Mouse (Mus musculus) forebrain, embryonic 15.5 days (tissue): ENCODE results near the gene Gm10337. TPM values are rescaled to one million over a fixed set of nuclear protein-coding genes. Genes with fewer than 3 reads are reported as not detected.
A peak's percentile ranks its signal among the peaks of the same experiment; 100 is the strongest.

Experiments
- ATAC-seq: fragments of 200-750 bp; cut with Nextera tagmentation; replicated peaks from 2 replicates; pipeline ENCODE4 v1.8.0; 2017; ENCODE audit warnings: mild to moderate bottlenecking, moderate TSS enrichment, moderate library complexity
- H3K27ac ChIP-seq: fragments of 300-500 bp; sonication (generic); replicated peaks from 2 replicates; pipeline ENCODE4 v1.5.1; 2015; ENCODE audit warnings: mild to moderate bottlenecking, inconsistent platforms
- H3K27me3 ChIP-seq: fragments of 300-500 bp; sonication (generic); 2 replicates; pipeline ENCODE4 v1.6.1; 2015; ENCODE audit warnings: inconsistent platforms
- H3K36me3 ChIP-seq: fragments of 300-500 bp; sonication (generic); 2 replicates; pipeline ENCODE4 v1.6.1; 2015; ENCODE audit warnings: mild to moderate bottlenecking, inconsistent platforms
- H3K4me1 ChIP-seq: fragments of 300-500 bp; sonication (generic); 2 replicates; pipeline ENCODE4 v1.6.1; 2015; ENCODE audit warnings: inconsistent platforms
- H3K4me2 ChIP-seq: fragments of 300-500 bp; sonication (generic); replicated peaks from 2 replicates; pipeline ENCODE4 v1.6.1; 2015; ENCODE audit warnings: mild to moderate bottlenecking, inconsistent platforms
- H3K4me3 ChIP-seq: fragments of 300-500 bp; sonication (generic); 2 replicates; pipeline ENCODE4 v1.5.1; 2015; ENCODE audit warnings: mild to moderate bottlenecking, inconsistent platforms
- H3K9ac ChIP-seq: fragments of 300-500 bp; sonication (generic); replicated peaks from 2 replicates; pipeline ENCODE4 v1.6.1; 2015; ENCODE audit warnings: mild to moderate bottlenecking, inconsistent platforms
- H3K9me3 ChIP-seq: fragments of 300-500 bp; sonication (generic); 2 replicates; pipeline ENCODE4 v1.6.1; 2016; ENCODE audit warnings: inconsistent platforms
- WGBS: fragments of 180-500 bp; shearing (Covaris S2); methylation state at CpG from one replicate; pipeline ENCODE4 v1.1.7; 2015; ENCODE audit warnings: mixed read lengths; 5-methylcytosine and 5-hydroxymethylcytosine counted together
- polyA plus RNA-seq: library from polyadenylated mRNA; unstranded; fragments of >200 nt; fragmentation: Nextera tagmentation; extraction: Ambion mirVana; gene quantifications from 2 replicates; pipeline ENCODE4 v1.2.1, GENCODE M21; 2015

Gene Gm10337
- polyA plus RNA-seq, 1 experiment from 2014 or later, result 6.0 TPM

- no peaks in the 10 kb centered on the region for H3K27me3 ChIP-seq
- H3K9ac ChIP-seq, result peak overlapping the region; percentile 65; the same call in 1 of the 2 replicates
- 16% methylated on average over 6 of the region's 6 CpGs for WGBS
- H3K4me2 ChIP-seq, result peak overlapping the region; percentile 86
- ATAC-seq, result no peak
- H3K36me3 ChIP-seq, result peaks cover 4% of the 10 kb centered on the region; the same call in 1 of the 2 replicates
- peak overlapping the region; percentile 90 for H3K27ac ChIP-seq
- peaks cover 66% of the 10 kb centered on the region for H3K4me1 ChIP-seq
- H3K9me3 ChIP-seq, result no peaks in the 10 kb centered on the region
- peak overlapping the region; percentile 79 for H3K4me3 ChIP-seq
Measured at GRCm38 (mm10) chr15:102511285-102511833, 7.8 kb downstream of the Gm10337 start.

GRCm38 (mm10) chr15:102512010-102512409 lies 8.5 kb downstream of the Gm10337 start:
- Histone ChIP-seq H3K4me3 (no peak overlapping the region), H3K27me3 (no peaks in the 10 kb centered on the region), H3K9me3 (no peaks in the 10 kb centered on the region), H3K36me3 (peaks cover 4% of the 10 kb centered on the region; the same call in 1 of the 2 replicates), H3K4me1 (peaks cover 66% of the 10 kb centered on the region), H3K9ac (peak overlapping the region; percentile 23; the same call in 1 of the 2 replicates), H3K27ac (peak overlapping the region; percentile 90), H3K4me2 (no peak overlapping the region)
- no peak for ATAC-seq
- 35% methylated on average over 5 of the region's 5 CpGs for WGBS

GRCm38 (mm10) chr15:102512471-102512870 lies 8.9 kb downstream of the Gm10337 start:
- Histone ChIP-seq H3K4me2 (no peak overlapping the region), H3K9me3 (no peaks in the 10 kb centered on the region), H3K4me1 (peaks cover 66% of the 10 kb centered on the region)

GRCm38 (mm10) chr15:102513004-102513403 lies 9.5 kb downstream of the Gm10337 start:
- no peak for ATAC-seq
- H3K9ac ChIP-seq, result no peak overlapping the region
- peaks cover 66% of the 10 kb centered on the region for H3K4me1 ChIP-seq
- no peak overlapping the region for H3K27ac ChIP-seq
- H3K4me3 ChIP-seq, result no peak overlapping the region
- H3K27me3 ChIP-seq, result no peaks in the 10 kb centered on the region
- peaks cover 2% of the 10 kb centered on the region; the same call in 1 of the 2 replicates for H3K36me3 ChIP-seq
- H3K4me2 ChIP-seq, result no peak overlapping the region
- 80% methylated on average over 3 of the region's 3 CpGs for WGBS
- H3K9me3 ChIP-seq, result no peaks in the 10 kb centered on the region

More at GRCm38 (mm10) chr15:102512471-102512870, 8.9 kb downstream of the Gm10337 start:
- H3K27me3 ChIP-seq, result no peaks in the 10 kb centered on the region
- no peak overlapping the region for H3K27ac ChIP-seq
- H3K4me3 ChIP-seq, result no peak overlapping the region
- no peak overlapping the region for H3K9ac ChIP-seq
- no peak for ATAC-seq
- H3K36me3 ChIP-seq, result peaks cover 3% of the 10 kb centered on the region; the same call in 1 of the 2 replicates

- Histone ChIP-seq H3K4me2 (peak overlapping the region; percentile 85), H3K36me3 (no peaks in the 10 kb centered on the region), H3K27ac (no peak overlapping the region), H3K4me1 (peaks cover 65% of the 10 kb centered on the region), H3K27me3 (no peaks in the 10 kb centered on the region), H3K4me3 (peak overlapping the region; percentile 76), H3K9me3 (no peaks in the 10 kb centered on the region), H3K9ac (no peak overlapping the region)
- ATAC-seq, result no peak
- WGBS, result 78% methylated on average over 2 of the region's 2 CpGs
Measured at GRCm38 (mm10) chr15:102515261-102515660, 11.7 kb downstream of the Gm10337 start.

- H3K4me1 ChIP-seq, result peaks cover 61% of the 10 kb centered on the region
- no peak for ATAC-seq
- no peaks in the 10 kb centered on the region for H3K9me3 ChIP-seq
- 0 out of 2 replicates have a peak, but pooled peaks cover 1% of the 10 kb centered on the region for H3K36me3 ChIP-seq
- no peaks in the 10 kb centered on the region for H3K27me3 ChIP-seq
- H3K9ac ChIP-seq, result peak overlapping the region; percentile 84
- peak overlapping the region; percentile 85 for H3K4me2 ChIP-seq
- WGBS, result 57% methylated on average over 4 of the region's 4 CpGs
- H3K4me3 ChIP-seq, result peak overlapping the region; percentile 76
- peak overlapping the region; percentile 100 for H3K27ac ChIP-seq
Measured at GRCm38 (mm10) chr15:102515791-102516190, 12.3 kb downstream of the Gm10337 start.

- Histone ChIP-seq H3K4me3 (peak overlapping the region; percentile 76), H3K27ac (peak overlapping the region; percentile 100), H3K4me1 (peaks cover 56% of the 10 kb centered on the region), H3K4me2 (peak overlapping the region; percentile 85), H3K9ac (peak overlapping the region; percentile 84), H3K27me3 (no peaks in the 10 kb centered on the region), H3K9me3 (no peaks in the 10 kb centered on the region), H3K36me3 (peaks cover 6% of the 10 kb centered on the region; the same call in 1 of the 2 replicates)
- WGBS, result 1% methylated on average over 12 of the region's 12 CpGs
- no peak for ATAC-seq
Measured at GRCm38 (mm10) chr15:102516293-102516692, 12.8 kb downstream of the Gm10337 start.

- no peaks in the 10 kb centered on the region for H3K27me3 ChIP-seq
- H3K27ac ChIP-seq, result peak within 1 kb of the TSS; percentile 100
- no peaks in the 10 kb centered on the region for H3K9me3 ChIP-seq
- peaks cover 51% of the 10 kb centered on the region for H3K4me1 ChIP-seq
- peak within 1 kb of the TSS; percentile 85 for H3K4me2 ChIP-seq
- peaks cover 12% of the 10 kb centered on the region; the same call in 1 of the 2 replicates for H3K36me3 ChIP-seq
- peak within 1 kb of the TSS; percentile 76 for H3K4me3 ChIP-seq
- H3K9ac ChIP-seq, result peak within 1 kb of the TSS; percentile 88
- under 1% methylated on average over 43 of the region's 43 CpGs for WGBS
- peak; percentile 6; the same call in 1 of the 2 replicates for ATAC-seq
Measured at GRCm38 (mm10) chr15:102516728-102517404, 13.3 kb downstream of the Gm10337 start, which contains the start of gene Map3k12. Map3k12 (minus strand) TSS chr15:102517064.

GRCm38 (mm10) chr15:102517631-102517975 lies 14.1 kb downstream of the Gm10337 start:
- Histone ChIP-seq H3K4me1 (peaks cover 44% of the 10 kb centered on the region), H3K4me3 (peak overlapping the region; percentile 76), H3K4me2 (peak overlapping the region; percentile 85), H3K27ac (peak overlapping the region; percentile 100), H3K27me3 (no peaks in the 10 kb centered on the region), H3K9me3 (no peaks in the 10 kb centered on the region), H3K36me3 (peaks cover 19% of the 10 kb centered on the region; the same call in 1 of the 2 replicates), H3K9ac (peak overlapping the region; percentile 84)
- no peak for ATAC-seq
- under 1% methylated on average over 10 of the region's 10 CpGs for WGBS

- Histone ChIP-seq H3K9ac (peak within 1 kb of the TSS; percentile 88), H3K27ac (peak within 1 kb of the TSS; percentile 100), H3K9me3 (no peaks in the 10 kb centered on the region), H3K4me1 (peaks cover 38% of the 10 kb centered on the region), H3K36me3 (peaks cover 20% of the 10 kb centered on the region; the same call in 1 of the 2 replicates), H3K4me2 (peak within 1 kb of the TSS; percentile 85), H3K27me3 (no peaks in the 10 kb centered on the region), H3K4me3 (peak within 1 kb of the TSS; percentile 76)
- ATAC-seq, result peak; percentile 92
- WGBS, result under 1% methylated on average over 60 of the region's 60 CpGs
Measured at GRCm38 (mm10) chr15:102517976-102518858, 14.7 kb downstream of the Gm10337 start, which contains the start of gene Tarbp2. Tarbp2 (plus strand) TSS chr15:102518192.

GRCm38 (mm10) chr15:102518859-102519201 lies 15.3 kb downstream of the Gm10337 start:
- Histone ChIP-seq H3K27me3 (no peaks in the 10 kb centered on the region), H3K4me3 (peak overlapping the region; percentile 76), H3K9ac (peak overlapping the region; percentile 88), H3K4me1 (peaks cover 35% of the 10 kb centered on the region), H3K36me3 (peaks cover 24% of the 10 kb centered on the region), H3K9me3 (no peaks in the 10 kb centered on the region), H3K27ac (peak overlapping the region; percentile 100), H3K4me2 (peak overlapping the region; percentile 85)
- WGBS, result 19% methylated on average over 9 of the region's 9 CpGs
- ATAC-seq, result no peak
